Mouse (Mus musculus) heart, embryonic 16.5 days (tissue): ENCODE measurements around the gene Cyp4x1. TPM values are rescaled to one million over a fixed set of nuclear protein-coding genes. Genes with fewer than 3 reads are reported as not detected.

Experiments
- ATAC-seq: fragments of 200-750 bp; cut with Nextera tagmentation; replicated peaks from 2 replicates; pipeline ENCODE4 v1.8.0; 2017; ENCODE audit warnings: moderate number of reproducible peaks; ENCODE audit not compliant: insufficient read depth, low FRiP score; ENCODE audit errors: extremely low read depth
- H3K27ac ChIP-seq: fragments of 300-500 bp; sonication (generic); 2 replicates; pipeline ENCODE4 v1.5.1; 2014; ENCODE audit warnings: mild to moderate bottlenecking, low read length, control low read depth, moderate library complexity
- H3K27me3 ChIP-seq: fragments of 300-500 bp; sonication (generic); 2 replicates; pipeline ENCODE4 v1.6.1; 2014; ENCODE audit warnings: low read length, mixed read lengths; ENCODE audit not compliant: control insufficient read depth, insufficient read depth
- H3K36me3 ChIP-seq: fragments of 300-500 bp; sonication (generic); 2 replicates; pipeline ENCODE4 v1.6.1; 2014; ENCODE audit not compliant: control insufficient read depth, insufficient read depth
- H3K4me1 ChIP-seq: fragments of 300-500 bp; sonication (generic); 2 replicates; pipeline ENCODE4 v1.6.1; 2014; ENCODE audit warnings: low read length, mixed read lengths; ENCODE audit not compliant: control insufficient read depth, insufficient read depth
- H3K4me2 ChIP-seq: fragments of 300-500 bp; sonication (generic); 2 replicates; pipeline ENCODE4 v1.6.1; 2014; ENCODE audit warnings: low read depth, mild to moderate bottlenecking, control low read depth, low read length
- H3K4me3 ChIP-seq: fragments of 300-500 bp; sonication (generic); 2 replicates; pipeline ENCODE4 v1.5.1; 2014; ENCODE audit warnings: mild to moderate bottlenecking, control low read depth, low read length
- H3K9ac ChIP-seq: fragments of 300-500 bp; sonication (generic); 2 replicates; pipeline ENCODE4 v1.6.1; 2014; ENCODE audit warnings: low read length, control low read depth
- H3K9me3 ChIP-seq: fragments of 300-500 bp; sonication (generic); replicated peaks from 2 replicates; pipeline ENCODE4 v1.6.1; 2016; ENCODE audit warnings: low read length; ENCODE audit not compliant: control insufficient read depth
- WGBS: fragments of 180-500 bp; shearing (Covaris S2); extraction: QIAGEN DNeasy Blood & Tissue Kit; methylation state at CpG from one replicate; pipeline ENCODE4 v1.1.7; 2014; 5-methylcytosine and 5-hydroxymethylcytosine counted together
- polyA plus RNA-seq: library from polyadenylated mRNA; unstranded; fragments of >200 nt; fragmentation: Nextera tagmentation; extraction: Ambion mirVana; gene quantifications from 2 replicates; pipeline ENCODE4 v1.2.1, GENCODE M21; 2015

The Cyp4x1 gene
- polyA plus RNA-seq, 1 experiment from 2014 or later, result not detected

DNA sequence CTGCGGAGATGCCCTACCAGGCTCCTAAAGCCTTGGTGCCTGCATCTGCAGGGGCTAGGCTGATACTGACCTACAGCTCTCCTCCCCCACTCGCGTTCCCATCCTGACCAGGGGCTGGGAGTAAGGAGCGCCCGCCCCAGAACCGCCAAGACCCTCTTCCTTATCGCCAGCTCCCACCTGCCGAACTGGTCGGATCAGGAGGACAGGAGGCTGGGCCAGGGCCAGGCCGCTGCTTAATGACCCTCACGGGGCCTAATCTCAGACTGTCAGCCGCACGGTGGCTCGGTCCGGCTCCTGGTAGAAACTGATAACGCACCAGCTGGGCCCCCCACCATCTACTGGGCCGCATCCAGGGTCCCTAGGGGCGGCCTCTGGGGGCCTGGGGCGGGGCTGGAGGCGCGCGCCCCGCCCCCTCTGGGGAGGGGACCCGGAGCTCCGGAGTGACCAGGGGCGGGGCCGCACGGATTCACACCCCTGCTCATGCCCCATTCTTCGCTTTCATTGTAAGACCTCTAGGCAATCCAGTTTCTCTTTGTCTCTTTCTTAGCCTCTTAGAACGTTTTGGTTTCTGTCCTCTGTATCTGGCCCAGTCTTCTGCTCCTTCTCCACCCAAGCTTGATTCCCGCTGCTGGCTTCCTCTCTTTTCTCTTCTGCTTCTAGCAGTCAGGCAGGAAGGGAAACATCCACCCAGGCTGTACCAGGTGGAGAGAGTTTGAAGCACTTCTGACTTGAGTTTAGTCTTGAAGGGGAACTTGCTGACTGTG lies 38.2 kb downstream of the Cyp4x1 start:
- Histone ChIP-seq H3K9me3 (no peaks in the 10 kb centered on the region), H3K4me2 (peak overlapping the region; percentile 84), H3K4me3 (peak overlapping the region; percentile 56), H3K36me3 (no peaks in the 10 kb centered on the region), H3K4me1 (peaks cover 14% of the 10 kb centered on the region), H3K27me3 (peaks cover 8% of the 10 kb centered on the region), H3K27ac (no peak overlapping the region), H3K9ac (peak overlapping the region; percentile 53)
- ATAC-seq, result peak; percentile 68
- WGBS, result under 1% methylated on average over 31 of the region's 31 CpGs

DNA sequence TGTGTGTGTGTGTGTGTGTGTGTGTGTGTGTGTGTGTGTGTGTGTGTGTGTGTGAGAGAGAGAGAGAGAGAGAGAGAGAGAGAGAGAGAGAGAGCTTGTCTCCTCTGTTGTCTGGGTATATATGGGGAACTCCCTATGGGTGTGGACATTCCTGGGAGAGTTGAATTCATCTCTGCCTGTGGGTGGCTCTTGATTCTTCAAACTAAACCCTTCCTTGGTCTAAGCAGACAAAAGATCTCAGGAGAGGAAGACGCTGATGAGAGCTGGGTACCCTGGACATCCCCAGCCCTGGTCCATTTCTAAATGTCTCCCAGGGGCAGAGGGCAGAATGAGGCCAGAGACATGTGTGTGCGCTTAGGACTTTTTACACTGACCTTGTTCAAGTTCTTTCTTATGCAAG lies 40.0 kb downstream of the Cyp4x1 start:
- Histone ChIP-seq H3K9ac (no peak overlapping the region), H3K27me3 (peaks cover 11% of the 10 kb centered on the region), H3K36me3 (no peaks in the 10 kb centered on the region), H3K4me3 (no peak overlapping the region), H3K27ac (no peak overlapping the region), H3K4me1 (peaks cover 14% of the 10 kb centered on the region), H3K4me2 (no peak overlapping the region), H3K9me3 (no peaks in the 10 kb centered on the region)
- WGBS, result 84% methylated on average over 2 of the region's 2 CpGs
- ATAC-seq, result no peak

DNA sequence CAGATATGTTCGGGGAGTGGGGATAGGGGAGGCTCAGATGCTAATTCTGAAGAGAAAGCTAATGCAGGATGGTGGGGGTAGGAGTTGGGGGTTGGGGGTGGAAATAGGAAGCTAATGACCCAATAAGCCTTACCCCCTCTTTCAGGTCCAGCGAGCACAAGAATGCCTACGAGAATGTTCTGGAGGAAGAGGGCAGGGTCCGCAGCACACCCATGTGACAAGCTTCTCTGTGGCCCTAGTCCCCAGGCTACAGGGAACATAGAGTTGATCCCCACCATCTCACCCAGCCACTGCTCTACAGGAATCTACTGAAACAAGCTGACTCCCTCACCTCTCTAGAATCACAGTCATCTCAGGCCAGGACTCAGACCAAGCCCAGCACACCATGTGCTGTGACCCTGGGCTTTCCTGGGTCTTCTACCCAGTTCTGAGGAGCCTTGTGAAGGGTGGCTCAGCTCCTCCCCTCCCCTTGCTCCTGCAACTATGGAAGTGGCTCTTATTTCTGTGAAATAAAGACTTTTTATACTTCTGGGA lies 40.7 kb downstream of the Cyp4x1 start:
- WGBS, result 72% methylated on average over 4 of the region's 4 CpGs
- Histone ChIP-seq H3K9me3 (no peaks in the 10 kb centered on the region), H3K36me3 (no peaks in the 10 kb centered on the region), H3K27ac (no peak overlapping the region), H3K4me3 (no peak overlapping the region), H3K9ac (no peak overlapping the region), H3K4me1 (peaks cover 14% of the 10 kb centered on the region), H3K27me3 (peaks cover 16% of the 10 kb centered on the region), H3K4me2 (no peak overlapping the region)
- ATAC-seq, result no peak

DNA sequence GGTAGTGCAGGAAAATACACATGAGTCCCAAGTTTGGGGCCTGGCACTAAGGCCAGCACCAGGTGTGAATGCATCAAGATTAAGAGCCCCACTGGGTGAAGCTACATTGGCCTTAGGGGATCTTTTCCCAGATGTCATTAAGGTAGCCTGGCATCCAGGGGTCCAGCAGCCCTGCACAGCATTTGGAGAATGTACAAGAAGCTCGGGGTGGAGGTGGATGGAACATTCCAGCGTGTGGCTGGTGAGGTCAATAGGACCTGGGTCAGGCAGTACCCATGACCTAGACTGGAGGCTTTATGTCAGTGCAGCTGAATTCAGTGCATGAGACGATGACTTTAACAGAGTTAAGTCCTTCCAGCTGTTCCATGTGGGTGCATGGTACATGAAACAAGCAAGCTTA lies 42.3 kb downstream of the Cyp4x1 start:
- no peak for ATAC-seq
- WGBS, result 70% methylated on average over 3 of the region's 3 CpGs
- H3K27me3 ChIP-seq, result peaks cover 21% of the 10 kb centered on the region
- H3K9ac ChIP-seq, result no peak overlapping the region
- peaks cover 11% of the 10 kb centered on the region for H3K4me1 ChIP-seq
- H3K9me3 ChIP-seq, result no peaks in the 10 kb centered on the region
- H3K4me3 ChIP-seq, result no peak overlapping the region
- no peaks in the 10 kb centered on the region for H3K36me3 ChIP-seq
- no peak overlapping the region for H3K27ac ChIP-seq
- H3K4me2 ChIP-seq, result no peak overlapping the region

DNA sequence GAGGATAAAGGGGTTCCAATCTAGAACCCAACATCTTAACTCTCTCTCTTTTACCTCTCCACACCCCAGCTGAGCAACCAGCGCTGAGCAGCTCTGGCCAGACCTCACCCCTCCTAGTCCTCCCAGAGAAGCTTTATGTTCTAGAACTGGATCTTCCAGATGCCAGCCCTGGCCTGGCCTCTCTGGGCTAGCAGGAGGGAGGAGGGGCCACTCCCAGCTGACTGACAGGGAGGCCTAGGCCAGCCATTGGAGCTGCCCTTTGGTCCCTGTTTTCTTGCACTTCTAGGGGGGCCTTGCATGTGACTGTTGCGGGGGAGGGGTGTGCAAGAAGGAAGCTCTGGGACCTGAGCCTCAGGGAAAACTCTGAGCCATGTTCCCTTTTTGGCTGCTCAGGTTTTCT lies 43.5 kb downstream of the Cyp4x1 start:
- no peak overlapping the region for H3K4me2 ChIP-seq
- no peak for ATAC-seq
- WGBS, result 49% methylated on average over 2 of the region's 2 CpGs

DNA sequence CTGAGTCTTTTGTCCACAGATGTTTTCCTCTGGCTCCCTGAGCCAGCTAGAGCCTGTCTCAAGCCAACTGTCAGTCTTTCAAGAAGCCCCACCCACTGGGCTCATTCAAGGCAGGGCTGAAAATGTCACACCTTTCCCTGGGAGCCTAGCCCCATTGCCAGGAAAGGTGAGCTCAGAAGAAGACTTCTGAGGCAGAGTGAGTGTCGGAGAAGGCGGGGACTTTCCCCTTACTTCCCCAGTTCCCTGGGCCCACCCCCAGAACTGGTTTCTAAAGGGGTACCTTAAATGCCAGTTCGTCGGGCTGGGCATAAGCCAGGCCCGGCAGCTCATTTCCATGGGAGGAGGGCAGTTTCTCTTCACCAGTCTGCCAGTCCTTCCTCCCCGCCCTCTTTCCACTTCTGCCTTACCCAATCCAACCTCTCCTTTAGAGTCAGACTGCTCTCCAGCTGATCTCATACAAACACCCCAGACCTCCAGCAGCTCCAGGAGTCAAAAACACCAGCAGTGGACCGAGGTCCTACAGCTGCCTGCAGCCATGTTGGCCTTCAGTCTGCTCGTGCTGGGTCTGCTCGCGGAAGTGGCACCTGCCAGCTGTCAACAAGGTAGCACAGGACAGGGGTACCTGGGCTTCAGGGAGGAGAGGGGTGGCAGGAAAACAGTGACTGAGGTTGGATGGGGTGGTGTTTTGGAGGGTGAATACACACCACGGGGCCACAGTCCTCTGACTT lies 45.3 kb downstream of the Cyp4x1 start, which contains the start of gene Pdzk1ip1:
Gene Pdzk1ip1, plus strand, starts transcription at position 98 of the 728 bp plus-strand sequence.
- H3K27ac ChIP-seq, result no peak within 1 kb of the TSS
- H3K9ac ChIP-seq, result no peak within 1 kb of the TSS
- no peak for ATAC-seq
- no peaks in the 10 kb centered on the region for H3K36me3 ChIP-seq
- H3K4me2 ChIP-seq, result peak within 1 kb of the TSS; percentile 49
- WGBS, result 16% methylated on average over 11 of the region's 11 CpGs
- H3K9me3 ChIP-seq, result no peaks in the 10 kb centered on the region
- peaks cover 13% of the 10 kb centered on the region; the same call in 1 of the 2 replicates for H3K27me3 ChIP-seq
- H3K4me3 ChIP-seq, result peak within 1 kb of the TSS; percentile 28
- H3K4me1 ChIP-seq, result no peaks in the 10 kb centered on the region

More for the DNA sequence above, 43.5 kb downstream of the Cyp4x1 start:
- Histone ChIP-seq H3K27me3 (peaks cover 20% of the 10 kb centered on the region), H3K9ac (no peak overlapping the region), H3K9me3 (no peaks in the 10 kb centered on the region), H3K4me1 (peaks cover under 1% of the 10 kb centered on the region; the same call in 1 of the 2 replicates), H3K36me3 (no peaks in the 10 kb centered on the region), H3K27ac (no peak overlapping the region), H3K4me3 (no peak overlapping the region)

DNA sequence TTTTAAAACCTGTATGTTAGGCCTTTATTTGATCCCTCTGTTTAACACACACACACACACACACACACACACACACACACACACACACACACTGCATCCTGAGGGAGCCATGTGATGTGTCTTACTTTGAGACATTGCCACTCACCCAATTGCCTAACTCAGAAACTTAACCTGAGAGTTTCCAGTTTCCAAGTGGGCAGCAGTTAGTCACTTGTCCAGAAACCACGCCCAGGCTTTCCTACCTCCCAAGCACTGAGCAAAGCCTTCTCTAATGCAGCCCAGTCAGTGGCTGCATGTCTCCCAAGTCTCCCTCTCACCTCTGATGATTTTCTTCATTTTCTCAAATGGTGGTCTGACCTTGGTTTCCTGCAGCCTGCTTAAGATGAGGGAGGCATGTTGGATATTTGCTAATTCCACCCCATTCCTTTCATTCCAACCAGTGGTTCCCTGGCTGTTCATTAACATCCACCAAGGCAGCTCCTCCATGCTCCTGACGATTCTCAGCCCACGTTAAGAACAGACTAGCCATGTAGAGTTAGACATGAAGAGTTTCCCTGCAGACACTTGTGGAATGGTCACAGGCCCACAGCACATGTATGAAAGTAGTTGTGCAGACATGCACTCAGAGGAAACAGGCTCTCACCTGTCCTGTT lies 47.2 kb downstream of the Cyp4x1 start:
- no peaks in the 10 kb centered on the region for H3K36me3 ChIP-seq
- no peak overlapping the region for H3K4me2 ChIP-seq
- peaks cover 13% of the 10 kb centered on the region; the same call in 1 of the 2 replicates for H3K27me3 ChIP-seq
- H3K9me3 ChIP-seq, result no peaks in the 10 kb centered on the region
- H3K4me1 ChIP-seq, result no peaks in the 10 kb centered on the region
- H3K9ac ChIP-seq, result no peak overlapping the region
- no peak overlapping the region for H3K4me3 ChIP-seq
- 56% methylated on average over 3 of the region's 3 CpGs for WGBS
- ATAC-seq, result no peak
- H3K27ac ChIP-seq, result no peak overlapping the region

DNA sequence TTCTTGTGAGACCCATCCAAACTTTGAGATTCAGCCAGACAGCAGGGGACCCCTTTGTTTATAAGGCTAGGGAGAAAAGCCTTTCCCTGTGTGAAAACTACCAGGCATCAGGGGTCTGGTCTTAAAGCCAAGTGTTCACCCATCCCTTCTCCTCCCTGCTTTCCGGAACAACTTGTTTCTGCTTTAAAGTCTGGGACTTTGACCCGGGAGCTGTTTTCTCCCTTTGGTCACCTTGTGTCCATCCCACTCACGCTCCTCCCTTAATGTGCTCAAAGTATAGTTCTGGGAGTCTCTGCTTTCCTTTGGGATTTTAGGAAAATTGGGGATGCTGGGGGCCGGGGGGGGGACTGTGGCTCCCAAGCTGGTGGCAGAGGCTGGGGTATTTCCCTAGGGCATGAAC lies 47.8 kb downstream of the Cyp4x1 start:
- H3K9me3 ChIP-seq, result no peaks in the 10 kb centered on the region
- no peaks in the 10 kb centered on the region for H3K4me1 ChIP-seq
- no peak overlapping the region for H3K4me3 ChIP-seq
- no peak overlapping the region for H3K4me2 ChIP-seq
- no peak overlapping the region for H3K9ac ChIP-seq
- no peak for ATAC-seq
- H3K27me3 ChIP-seq, result peaks cover 13% of the 10 kb centered on the region; the same call in 1 of the 2 replicates
- H3K36me3 ChIP-seq, result no peaks in the 10 kb centered on the region
- 66% methylated on average over 4 of the region's 4 CpGs for WGBS
- H3K27ac ChIP-seq, result no peak overlapping the region
